Mouse (Mus musculus): Measurements from ENCODE around the gene Ncaph.

DNA sequence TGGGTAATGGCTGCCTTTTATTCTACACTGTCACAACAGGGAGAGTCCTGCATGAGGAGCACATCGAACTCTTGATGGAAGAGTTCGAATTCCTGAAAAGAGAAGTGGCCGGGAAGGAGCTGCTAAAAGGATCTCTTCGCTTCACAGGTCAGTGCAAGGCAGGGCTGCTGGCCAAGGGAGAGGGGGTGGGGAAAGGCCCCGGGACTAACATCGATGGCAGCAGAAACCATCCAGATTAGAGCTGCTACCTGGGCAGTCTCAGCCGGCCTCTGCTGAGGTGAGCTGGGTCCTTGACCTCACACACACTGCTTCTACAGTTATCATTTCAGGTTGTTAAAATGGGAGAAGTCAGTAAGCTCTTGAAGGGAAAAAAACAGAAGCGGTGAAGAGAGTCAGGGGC is 41.8 kb downstream of the Ncaph start:
- no peak for TF ChIP-seq CTCF (IDR thresholded peaks at IDR 0.05; ENCODE audit: borderline replicate concordance, insufficient read depth, low read depth, low read length)
- TF ChIP-seq POLR2A (IDR thresholded peaks at IDR 0.05; ENCODE audit: borderline replicate concordance, insufficient read depth, low read length): no peak
